Mouse (Mus musculus): ENCODE measurements around the gene Zfp467. TPM values are rescaled to one million over a fixed set of nuclear protein-coding genes. Genes with fewer than 3 reads are reported as not detected.

The Zfp467 gene
- total and polyA plus RNA-seq, 3 experiments: 0.85 to 5.7 TPM; not detected in 1

GRCm38 (mm10) chr6:48466715-48467114, 21.1 kb upstream of the Zfp467 start:
- H3K27me3 ChIP-seq (ENCODE audit: control insufficient read depth in 1 of 2, insufficient read depth in 2 of 2, low read length in 2 of 2): no peaks in the 10 kb centered on the region
- no peaks in the 10 kb centered on the region for H3K79me2 ChIP-seq (ENCODE audit: control insufficient read depth, insufficient read depth, low read length, poor library complexity)
- no peak overlapping the region for H3K27ac ChIP-seq (ENCODE audit: control insufficient read depth, low read depth, low read length)
- no peaks in the 10 kb centered on the region for H3K9me3 ChIP-seq (replicated peaks; ENCODE audit: insufficient read depth, low read length)
- DNase-seq (ENCODE audit: low read depth, low spot score): no peak
- H3K4me3 ChIP-seq (ENCODE audit: control insufficient read depth in 1 of 2, insufficient read depth in 1 of 2, low read depth in 2 of 2, low read length in 2 of 2): no peak overlapping the region
- H3K36me3 ChIP-seq (ENCODE audit: control insufficient read depth in 1 of 2, insufficient read depth in 2 of 2, low read length in 2 of 2): no peaks in the 10 kb centered on the region
- H3K9ac ChIP-seq (ENCODE audit: control insufficient read depth, low read depth, low read length, poor library complexity, severe bottlenecking): no peak overlapping the region
- no peak for TF ChIP-seq MAX (IDR thresholded peaks at IDR 0.05; ENCODE audit: low read length)
- TF ChIP-seq GABPA (IDR thresholded peaks at IDR 0.05; ENCODE audit: low read depth, low read length): no peak
- TF ChIP-seq USF1 (IDR thresholded peaks at IDR 0.05; ENCODE audit: low read depth, low read length): no peak
- TF ChIP-seq MAFK (IDR thresholded peaks at IDR 0.05; ENCODE audit: borderline replicate concordance, low read depth, low read length): no peak
- TF ChIP-seq CHD2 (IDR thresholded peaks at IDR 0.05; ENCODE audit: low read length): no peak
- no peak for TF ChIP-seq KAT2A (conservative IDR thresholded peaks at IDR 0.05; ENCODE audit: low read depth, low read length)
- no peaks in the 10 kb centered on the region for H3K4me1 ChIP-seq (ENCODE audit: control insufficient read depth in 1 of 2, insufficient read depth in 2 of 2, low read length in 2 of 2)

DNA sequence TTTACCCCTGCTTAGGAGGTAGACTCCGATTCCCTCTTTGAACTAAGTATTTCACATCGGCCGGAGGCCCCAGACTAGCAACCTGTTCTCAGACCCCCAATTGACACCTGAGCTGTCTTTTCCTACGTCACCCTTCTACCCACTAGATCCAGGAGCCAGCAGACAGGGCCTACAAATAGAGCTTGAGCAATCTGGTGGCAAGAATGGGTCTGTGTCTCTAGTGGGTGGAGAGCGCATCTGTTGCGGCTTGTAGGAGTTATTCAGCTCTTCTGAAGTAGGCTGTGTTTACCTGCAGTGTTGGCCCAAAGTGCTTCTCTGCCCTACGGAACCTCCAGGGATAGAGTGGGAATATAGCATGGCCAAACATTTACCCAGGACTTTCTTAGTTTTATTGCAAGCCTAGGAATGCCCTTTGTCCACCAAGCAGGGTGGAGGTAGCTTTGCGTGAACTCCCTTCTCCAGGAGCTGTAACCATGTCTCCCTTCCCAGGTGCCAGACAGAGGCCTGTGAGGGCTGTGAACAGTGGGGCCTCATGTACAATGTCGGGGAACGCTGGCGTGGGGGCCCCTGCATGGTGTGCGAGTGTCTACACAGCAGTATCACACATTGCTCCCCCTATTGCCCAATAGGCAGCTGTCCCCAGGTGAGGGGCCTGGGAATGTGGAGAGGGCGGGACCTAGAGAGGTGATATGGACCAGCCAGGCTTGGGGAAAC, 19.5 kb upstream of the Zfp467 start:
- H3K27ac ChIP-seq (ENCODE audit: control insufficient read depth, low read depth, low read length): no peak overlapping the region
- no peaks in the 10 kb centered on the region for H3K9me3 ChIP-seq (replicated peaks; ENCODE audit: insufficient read depth, low read length)
- no peaks in the 10 kb centered on the region for H3K79me2 ChIP-seq (ENCODE audit: control insufficient read depth, insufficient read depth, low read length, poor library complexity)
- DNase-seq (ENCODE audit: low read depth, low spot score): no peak
- no peaks in the 10 kb centered on the region for H3K4me1 ChIP-seq (ENCODE audit: control insufficient read depth in 1 of 2, insufficient read depth in 2 of 2, low read length in 2 of 2)
- H3K36me3 ChIP-seq (ENCODE audit: control insufficient read depth in 1 of 2, insufficient read depth in 2 of 2, low read length in 2 of 2): no peaks in the 10 kb centered on the region
- no peak overlapping the region for H3K4me3 ChIP-seq (ENCODE audit: control insufficient read depth in 1 of 2, insufficient read depth in 1 of 2, low read depth in 2 of 2, low read length in 2 of 2)
- TF ChIP-seq ZNF384 (IDR thresholded peaks at IDR 0.05; ENCODE audit: low read depth, low read length) (no peak), BHLHE40 (IDR thresholded peaks at IDR 0.05; ENCODE audit: borderline replicate concordance, low read depth, low read length) (no peak), POLR2AphosphoS2 (IDR thresholded peaks at IDR 0.05; ENCODE audit: low read length) (no peak), MAFK (IDR thresholded peaks at IDR 0.05; ENCODE audit: borderline replicate concordance, low read depth, low read length) (no peak), ETS1 (IDR thresholded peaks at IDR 0.05; ENCODE audit: low read depth, low read length) (no peak), TBP (IDR thresholded peaks at IDR 0.05; ENCODE audit: low read depth, low read length) (no peak), USF2 (IDR thresholded peaks at IDR 0.05; ENCODE audit: borderline replicate concordance in 1 of 2, insufficient read depth in 1 of 2, low read depth in 1 of 2, low read length in 2 of 2) (no peak), CHD2 (IDR thresholded peaks at IDR 0.05; ENCODE audit: low read length) (no peak)
- H3K9ac ChIP-seq (ENCODE audit: control insufficient read depth, low read depth, low read length, poor library complexity, severe bottlenecking): no peak overlapping the region
- no peaks in the 10 kb centered on the region for H3K27me3 ChIP-seq (ENCODE audit: control insufficient read depth in 1 of 2, insufficient read depth in 2 of 2, low read length in 2 of 2)

- Histone ChIP-seq H3K27ac (ENCODE audit: control insufficient read depth, low read depth, low read length) (no peak overlapping the region), H3K4me3 (ENCODE audit: control insufficient read depth in 1 of 2, insufficient read depth in 1 of 2, low read depth in 2 of 2, low read length in 2 of 2) (no peak overlapping the region), H3K4me1 (ENCODE audit: control insufficient read depth in 1 of 2, insufficient read depth in 2 of 2, low read length in 2 of 2) (no peaks in the 10 kb centered on the region), H3K79me2 (ENCODE audit: control insufficient read depth, insufficient read depth, low read length, poor library complexity) (no peaks in the 10 kb centered on the region), H3K27me3 (ENCODE audit: control insufficient read depth in 1 of 2, insufficient read depth in 2 of 2, low read length in 2 of 2) (no peaks in the 10 kb centered on the region), H3K9ac (ENCODE audit: control insufficient read depth, low read depth, low read length, poor library complexity, severe bottlenecking) (no peak overlapping the region), H3K9me3 (replicated peaks; ENCODE audit: insufficient read depth, low read length) (no peaks in the 10 kb centered on the region), H3K36me3 (ENCODE audit: control insufficient read depth in 1 of 2, insufficient read depth in 2 of 2, low read length in 2 of 2) (no peaks in the 10 kb centered on the region)
- no peak for DNase-seq (ENCODE audit: low read depth, low spot score)
- TF ChIP-seq CHD1 (IDR thresholded peaks at IDR 0.05; ENCODE audit: low read depth, low read length): no peak
- TF ChIP-seq ZMIZ1 (IDR thresholded peaks at IDR 0.05; ENCODE audit: low read depth, low read length): no peak
- TF ChIP-seq ZKSCAN1 (IDR thresholded peaks at IDR 0.05; ENCODE audit: low read depth, low read length): no peak
- no peak for TF ChIP-seq NRF1 (IDR thresholded peaks at IDR 0.05; ENCODE audit: insufficient read depth, low read depth, low read length, poor library complexity, severe bottlenecking)
- no peak for TF ChIP-seq CHD2 (IDR thresholded peaks at IDR 0.05; ENCODE audit: low read length)
- no peak for TF ChIP-seq E2F4 (IDR thresholded peaks at IDR 0.05; ENCODE audit: borderline replicate concordance, low read depth, low read length)
- TF ChIP-seq MYB (IDR thresholded peaks at IDR 0.05; ENCODE audit: low read depth, low read length): no peak
- TF ChIP-seq MAFK (IDR thresholded peaks at IDR 0.05; ENCODE audit: borderline replicate concordance, low read depth, low read length): no peak
- no peak for TF ChIP-seq SIN3A (IDR thresholded peaks at IDR 0.05; ENCODE audit: low read length)
- TF ChIP-seq MYC (IDR thresholded peaks at IDR 0.05; ENCODE audit: low read depth, low read length): no peak
- no peak for TF ChIP-seq TAL1 (IDR thresholded peaks at IDR 0.05; ENCODE audit: low read length)
- no peak for TF ChIP-seq ZC3H11A (IDR thresholded peaks at IDR 0.05; ENCODE audit: low read depth, low read length)
- TF ChIP-seq USF2 (IDR thresholded peaks at IDR 0.05; ENCODE audit: borderline replicate concordance in 1 of 2, insufficient read depth in 1 of 2, low read depth in 1 of 2, low read length in 2 of 2): no peak
- no peak for TF ChIP-seq ZNF384 (IDR thresholded peaks at IDR 0.05; ENCODE audit: low read depth, low read length)
- TF ChIP-seq RCOR1 (IDR thresholded peaks at IDR 0.05; ENCODE audit: low read depth, low read length): no peak
- TF ChIP-seq BHLHE40 (IDR thresholded peaks at IDR 0.05; ENCODE audit: borderline replicate concordance, low read depth, low read length): no peak
- TF ChIP-seq POLR2AphosphoS5 (IDR thresholded peaks at IDR 0.05; ENCODE audit: borderline replicate concordance, low read depth, low read length): no peak
- TF ChIP-seq TBP (IDR thresholded peaks at IDR 0.05; ENCODE audit: low read depth, low read length): no peak
Observed at GRCm38 (mm10) chr6:48452771-48453170, 7.1 kb upstream of the Zfp467 start.

All from MEL (cell line).